Mouse (Mus musculus): ENCODE measurements around the gene Pitpnc1.
"Not testable (repeated sequence)": the region's sequence is repeated elsewhere in the genome, so short reads cannot be mapped to it uniquely, and the experiment has no call there.

DNA sequence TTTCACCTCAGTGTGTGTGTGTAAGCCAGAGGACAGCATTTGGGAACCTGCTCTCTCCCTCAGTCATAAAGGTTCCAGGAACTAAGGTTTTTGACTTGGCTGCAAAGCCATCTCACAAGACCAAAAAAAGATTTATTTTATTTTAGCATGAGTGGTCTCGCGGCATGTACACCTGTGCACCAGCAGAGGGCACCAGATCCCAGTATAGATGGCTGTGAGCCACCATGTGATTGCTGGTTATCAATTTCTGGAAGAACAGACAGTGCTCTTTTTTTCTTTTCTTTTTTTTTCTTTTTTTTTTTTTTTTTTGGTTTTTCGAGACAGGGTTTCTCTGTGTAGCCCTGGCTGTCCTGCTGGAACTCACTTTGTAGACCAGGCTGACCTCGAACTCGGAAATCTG, 41.5 kb upstream of the Pitpnc1 start:
- TF ChIP-seq CTCF (conservative IDR thresholded peaks at IDR 0.05; ENCODE audit: low read length), result peak; percentile 90
- TF ChIP-seq POU5F1 (IDR thresholded peaks at IDR 0.05; ENCODE audit: borderline replicate concordance, low read length), result not testable (repeated sequence)

Data from E14TG2a.4 (cell line).